Mouse (Mus musculus): ENCODE data around the gene Mcfd2. TPM values are rescaled to one million over a fixed set of nuclear protein-coding genes. Genes with fewer than 3 reads are reported as not detected.
A peak's percentile ranks its signal among the peaks of the same experiment; 100 is the strongest.
"Not testable (repeated sequence)": the region's sequence is repeated elsewhere in the genome, so short reads cannot be mapped to it uniquely, and the experiment has no call there.

The Mcfd2 gene
- 10 to 100 TPM; 41.8 to 46.4 TPM for total RNA-seq (2021)

GRCm38 (mm10) chr17:87265792-87266186 is at the start of gene Mcfd2:
Gene Mcfd2 (minus strand): TSS chr17:87265935.
- intact Hi-C loops (cut with DNase I), result no loop called here
- DNase-seq (ENCODE audit: low spot score), result peak; percentile 90

- intact Hi-C loops (cut with DNase I), result loop anchor here (1.0 to 5.0 kb wide), 4 partner anchors 132 to 352 kb away; partner anchors contain the start of gene Calm2
Observed at GRCm38 (mm10) chr17:87315021-87315531, 49.3 kb upstream of the Mcfd2 start.

GRCm38 (mm10) chr17:87314530-87314946 is 48.8 kb upstream of the Mcfd2 start:
- no peak for DNase-seq (ENCODE audit: low spot score)
- intact Hi-C loops (cut with DNase I), result loop anchor here (2.0 kb wide), 2 partner anchors 132 to 216 kb away; partner anchors contain the start of gene Calm2

More at GRCm38 (mm10) chr17:87315021-87315531, 49.3 kb upstream of the Mcfd2 start:
- DNase-seq (ENCODE audit: low spot score), result peak; percentile 81

GRCm38 (mm10) chr17:87314121-87314520 is 48.4 kb upstream of the Mcfd2 start:
- DNase-seq (ENCODE audit: low spot score), result no peak
- intact Hi-C loops (cut with DNase I), result loop anchor here (2.0 kb wide), 2 partner anchors 133 to 217 kb away; partner anchors contain the start of gene Calm2

GRCm38 (mm10) chr17:87312924-87313870 is 47.5 kb upstream of the Mcfd2 start:
- intact Hi-C loops (cut with DNase I), result no loop called here
- no peak for DNase-seq (ENCODE audit: low spot score)

GRCm38 (mm10) chr17:87312351-87312750 is 46.6 kb upstream of the Mcfd2 start:
- no peak for DNase-seq (ENCODE audit: low spot score)
- intact Hi-C loops (cut with DNase I), result no loop called here

- intact Hi-C loops (cut with DNase I), result no loop called here
Observed at GRCm38 (mm10) chr17:87310497-87310896, 44.8 kb upstream of the Mcfd2 start.

GRCm38 (mm10) chr17:87309073-87309788 is 43.5 kb upstream of the Mcfd2 start:
- intact Hi-C loops (cut with DNase I), result no loop called here
- DNase-seq (ENCODE audit: low spot score), result no peak

More at GRCm38 (mm10) chr17:87310497-87310896, 44.8 kb upstream of the Mcfd2 start:
- no peak for DNase-seq (ENCODE audit: low spot score)

GRCm38 (mm10) chr17:87306746-87307145 is 41.0 kb upstream of the Mcfd2 start:
- no peak for DNase-seq (ENCODE audit: low spot score)
- intact Hi-C loops (cut with DNase I), result no loop called here

- intact Hi-C loops (cut with DNase I), result no loop called here
Observed at GRCm38 (mm10) chr17:87305065-87305464, 39.3 kb upstream of the Mcfd2 start.

GRCm38 (mm10) chr17:87304151-87304894 is 38.6 kb upstream of the Mcfd2 start:
- no peak for DNase-seq (ENCODE audit: low spot score)
- intact Hi-C loops (cut with DNase I), result no loop called here

More at GRCm38 (mm10) chr17:87305065-87305464, 39.3 kb upstream of the Mcfd2 start:
- DNase-seq (ENCODE audit: low spot score), result no peak

- DNase-seq (ENCODE audit: low spot score), result peak; percentile 37
- intact Hi-C loops (cut with DNase I), result no loop called here
Observed at GRCm38 (mm10) chr17:87302014-87302794, 36.5 kb upstream of the Mcfd2 start.

- DNase-seq (ENCODE audit: low spot score); intact Hi-C loops (cut with DNase I): not testable (repeated sequence)
Observed at GRCm38 (mm10) chr17:87301607-87302006, 35.9 kb upstream of the Mcfd2 start.

- DNase-seq (ENCODE audit: low spot score), result no peak
- intact Hi-C loops (cut with DNase I), result no loop called here
Observed at GRCm38 (mm10) chr17:87300340-87300739, 34.6 kb upstream of the Mcfd2 start.

GRCm38 (mm10) chr17:87298944-87299343 is 33.2 kb upstream of the Mcfd2 start:
- no peak for DNase-seq (ENCODE audit: low spot score)
- intact Hi-C loops (cut with DNase I), result no loop called here

- intact Hi-C loops (cut with DNase I); DNase-seq (ENCODE audit: low spot score): not testable (repeated sequence)
Observed at GRCm38 (mm10) chr17:87296701-87297100, 31.0 kb upstream of the Mcfd2 start.

- intact Hi-C loops (cut with DNase I), result no loop called here
- no peak for DNase-seq (ENCODE audit: low spot score)
Observed at GRCm38 (mm10) chr17:87295738-87296137, 30.0 kb upstream of the Mcfd2 start.

- DNase-seq (ENCODE audit: low spot score), result no peak
- intact Hi-C loops (cut with DNase I), result no loop called here
Observed at GRCm38 (mm10) chr17:87293125-87293524, 27.4 kb upstream of the Mcfd2 start.

GRCm38 (mm10) chr17:87291782-87292181 is 26.0 kb upstream of the Mcfd2 start:
- intact Hi-C loops (cut with DNase I), result no loop called here
- no peak for DNase-seq (ENCODE audit: low spot score)

All from heart, postnatal 25 days (tissue).